Mouse (Mus musculus): ENCODE results near the gene Tcl1b4.
A peak's percentile ranks its signal among the peaks of the same experiment; 100 is the strongest.
"Not testable (repeated sequence)": the region's sequence is repeated elsewhere in the genome, so short reads cannot be mapped to it uniquely, and the experiment has no call there.

Tcl1b4 gene

GRCm38 (mm10) chr12:105201657-105202056 is at the start of gene Tcl1b4:
Gene Tcl1b4, plus strand, starts transcription at chr12:105201957.
- not testable (repeated sequence) for DNase-seq (ENCODE audit: low spot score)

DNA sequence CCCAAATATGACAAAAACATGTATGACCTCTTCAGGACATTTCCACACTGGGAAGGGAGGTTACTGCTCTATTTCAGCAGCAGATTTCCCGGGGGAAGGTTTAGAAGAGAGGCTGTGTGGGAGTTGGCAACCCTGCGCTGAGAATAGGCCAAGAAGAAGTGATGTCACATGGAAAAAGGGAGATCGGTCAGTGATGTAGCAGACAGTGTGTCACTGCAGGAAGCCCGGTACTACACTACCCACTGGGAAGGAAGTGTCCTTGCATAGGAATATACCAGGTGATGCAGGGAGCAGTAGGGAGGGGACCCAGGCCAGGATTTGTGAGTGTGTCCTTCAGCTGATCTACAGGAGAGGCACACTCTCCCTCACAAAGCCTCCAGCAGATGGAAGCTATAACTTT is 46.5 kb upstream of the Tcl1b4 start:
- DNase-seq (ENCODE audit: low spot score): not testable (repeated sequence)

DNA sequence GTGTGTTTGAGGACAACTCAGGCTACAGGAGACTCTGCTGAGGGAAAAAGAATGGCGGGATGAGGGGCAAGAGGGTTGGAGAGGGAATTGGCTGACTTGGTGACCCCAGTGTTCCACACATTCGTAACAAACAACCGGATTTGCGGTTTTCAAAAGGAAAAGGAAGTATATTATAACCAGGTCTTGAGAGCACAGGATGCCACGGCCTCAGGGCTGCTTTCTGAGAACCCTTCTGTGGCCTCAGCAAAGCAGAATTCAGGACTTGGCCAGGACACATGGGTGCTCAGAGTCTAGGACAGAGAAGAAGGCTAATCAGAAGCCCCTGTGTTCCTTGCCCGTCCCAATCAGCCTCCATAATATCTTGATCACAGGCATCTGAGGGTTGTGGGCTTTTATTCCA is 42.9 kb upstream of the Tcl1b4 start:
- no peak for DNase-seq (ENCODE audit: low spot score)

- DNase-seq (ENCODE audit: low spot score): no peak
Measured at GRCm38 (mm10) chr12:105159390-105159789, 42.4 kb upstream of the Tcl1b4 start, which contains the start of gene Tcl1b1. Gene Tcl1b1, plus strand, starts transcription at chr12:105159690.

DNA sequence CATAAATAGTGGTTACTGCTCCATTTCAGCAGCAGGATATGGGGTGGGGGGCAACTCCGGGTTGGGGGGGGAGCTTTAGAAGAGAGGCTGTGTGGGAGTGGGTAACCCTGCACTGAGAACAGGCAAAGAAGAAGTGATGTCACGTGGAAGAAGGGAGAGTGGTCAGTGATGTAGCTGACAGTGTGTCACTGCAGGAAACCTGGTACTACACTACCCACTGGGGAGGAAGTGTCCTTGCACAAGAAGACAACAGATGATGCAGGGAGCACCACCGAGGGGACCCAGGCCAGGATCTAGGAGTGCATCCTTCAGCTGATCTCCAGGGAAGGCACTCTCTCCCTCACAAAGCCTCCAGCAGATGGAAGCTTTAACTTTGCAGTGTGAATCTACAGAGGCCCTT is 35.0 kb upstream of the Tcl1b4 start:
- no peak for DNase-seq (ENCODE audit: low spot score)

DNA sequence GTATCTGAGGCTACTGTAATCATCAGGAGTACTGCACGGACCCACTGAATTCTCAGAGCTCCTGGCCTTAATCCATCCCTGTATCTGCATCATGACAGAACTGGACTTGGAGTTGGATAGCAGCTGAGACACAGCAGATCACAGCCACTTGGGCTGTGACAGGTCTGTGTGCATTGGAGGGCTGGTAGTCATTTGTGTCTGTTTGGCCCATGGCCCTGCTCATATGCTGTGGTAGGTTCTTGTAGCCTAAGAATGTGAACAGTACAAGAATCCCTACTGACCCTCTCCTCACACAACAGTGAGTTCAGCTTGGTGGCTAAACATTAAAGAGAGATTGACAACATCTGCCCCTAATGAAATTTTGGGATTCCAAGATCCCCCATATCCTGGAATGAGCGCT is 28.4 kb upstream of the Tcl1b4 start:
- DNase-seq (ENCODE audit: low spot score): no peak

DNA sequence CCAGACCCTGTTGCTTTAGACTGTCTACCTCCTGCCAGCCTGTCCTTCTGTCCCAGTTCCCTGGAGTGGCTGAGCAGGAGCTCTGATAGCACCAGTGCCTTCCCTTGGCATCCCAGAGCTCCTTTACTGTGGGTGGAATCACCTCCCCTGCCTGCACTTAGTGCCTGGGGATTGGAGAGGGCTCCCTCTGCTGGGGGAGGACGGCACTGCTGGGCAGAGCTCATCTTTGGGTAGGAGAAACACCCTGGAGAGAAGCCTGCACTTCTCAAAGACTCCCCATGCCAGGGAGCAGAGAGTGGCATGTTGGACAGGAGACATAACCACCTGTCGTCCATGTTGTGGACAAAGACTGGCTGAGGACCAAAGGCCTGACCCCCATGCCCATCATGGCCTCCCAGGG is 27.4 kb upstream of the Tcl1b4 start:
- DNase-seq (ENCODE audit: low spot score): peak; percentile 35

- not testable (repeated sequence) for DNase-seq (ENCODE audit: low spot score)
Measured at GRCm38 (mm10) chr12:105176044-105176443, 25.7 kb upstream of the Tcl1b4 start, which contains the start of gene Tcl1b5. Gene Tcl1b5, plus strand, starts transcription at chr12:105176344.

GRCm38 (mm10) chr12:105181040-105181644 is 20.6 kb upstream of the Tcl1b4 start:
- not testable (repeated sequence) for DNase-seq (ENCODE audit: low spot score)

DNA sequence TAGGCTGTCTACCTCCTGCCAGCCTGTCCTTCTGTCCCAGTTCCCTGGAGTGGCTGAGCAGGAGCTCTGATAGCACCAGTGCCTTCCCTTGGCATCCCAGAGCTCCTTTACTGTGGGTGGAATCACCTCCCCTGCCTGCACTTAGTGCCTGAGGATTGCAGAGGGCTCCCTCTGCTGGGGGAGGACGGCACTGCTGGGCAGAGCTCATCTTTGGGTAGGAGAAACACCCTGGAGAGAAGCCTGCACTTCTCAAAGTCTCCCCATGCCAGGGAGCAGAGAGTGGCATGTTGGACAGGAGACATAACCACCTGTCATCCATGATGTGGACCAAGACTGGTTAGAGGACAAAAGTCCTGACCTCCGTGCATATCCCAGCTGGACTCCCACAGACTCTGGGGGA is 12.8 kb upstream of the Tcl1b4 start:
- DNase-seq (ENCODE audit: low spot score): not testable (repeated sequence)

DNA sequence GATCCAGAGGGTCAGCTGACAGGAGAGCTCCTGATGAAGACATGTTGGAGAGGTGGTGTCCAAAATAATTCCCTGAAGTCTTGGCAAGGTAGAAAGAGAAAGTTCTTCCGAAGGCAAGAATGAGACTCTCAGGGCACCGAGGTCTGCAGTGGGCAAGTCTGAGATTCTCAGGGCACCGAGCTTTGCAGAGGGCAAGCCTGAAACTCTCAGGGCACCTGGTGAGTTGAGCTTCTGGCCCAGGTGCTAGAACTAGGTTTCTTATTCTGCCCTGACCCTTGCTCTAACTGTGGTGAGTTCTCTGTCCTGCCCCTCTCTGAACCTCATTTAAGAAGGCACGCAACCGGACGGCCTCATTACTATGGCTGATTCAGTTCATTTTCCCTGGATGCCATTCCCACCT is 11.0 kb upstream of the Tcl1b4 start, which contains the start of gene Tcl1b3:
Tcl1b3 (plus strand) TSS at position 301 of the 400 bp plus-strand sequence.
- DNase-seq (ENCODE audit: low spot score): not testable (repeated sequence)

- DNase-seq (ENCODE audit: low spot score): not testable (repeated sequence)
Measured at GRCm38 (mm10) chr12:105199684-105200497, 1.9 kb upstream of the Tcl1b4 start.

GRCm38 (mm10) chr12:105207071-105207470 is 5.3 kb downstream of the Tcl1b4 start:
- no peak for DNase-seq (ENCODE audit: low spot score)

- no peak for DNase-seq (ENCODE audit: low spot score)
Measured at GRCm38 (mm10) chr12:105208441-105208840, 6.7 kb downstream of the Tcl1b4 start.

GRCm38 (mm10) chr12:105209231-105209630 is 7.5 kb downstream of the Tcl1b4 start:
- DNase-seq (ENCODE audit: low spot score): no peak

GRCm38 (mm10) chr12:105217101-105217760 is 15.5 kb downstream of the Tcl1b4 start:
- no peak for DNase-seq (ENCODE audit: low spot score)

GRCm38 (mm10) chr12:105222601-105223319 is 21.0 kb downstream of the Tcl1b4 start, which contains the start of gene Tcl1:
Gene Tcl1, minus strand, starts transcription at chr12:105222793.
- DNase-seq (ENCODE audit: low spot score): peak; percentile 10

DNA sequence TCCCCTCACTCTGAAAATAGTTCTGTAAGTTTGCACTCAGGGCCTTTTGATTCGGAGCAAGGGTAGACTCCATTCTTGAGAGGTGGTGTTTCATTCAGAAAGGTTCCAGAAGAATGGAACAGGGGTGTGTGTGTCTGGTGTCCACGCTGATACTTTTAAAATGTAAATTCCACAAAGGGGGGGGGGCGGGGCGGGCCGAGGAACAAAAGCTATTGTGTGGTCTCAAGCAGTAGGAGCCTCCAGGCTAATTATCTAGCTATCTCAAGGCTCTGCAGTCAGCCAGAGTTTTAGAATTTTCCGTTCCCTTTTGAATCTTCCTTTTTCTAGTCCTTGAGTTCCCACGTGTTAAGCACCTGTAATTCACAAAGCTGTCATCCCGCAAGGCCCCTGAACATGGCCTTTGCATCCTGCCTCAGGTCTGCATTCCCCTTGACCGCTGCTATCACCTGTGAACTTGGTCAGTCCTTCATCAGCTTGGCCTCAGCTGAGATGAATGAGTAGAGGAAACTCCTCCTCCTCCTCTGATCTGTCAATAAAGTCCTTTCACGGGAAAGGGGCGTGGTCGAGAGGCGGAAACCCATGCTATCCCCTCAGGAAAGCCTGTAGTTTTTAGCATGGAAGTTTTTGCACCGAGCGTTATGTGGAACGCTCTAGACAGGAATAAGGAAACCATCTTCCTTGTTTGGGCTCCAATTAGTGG is 23.0 kb downstream of the Tcl1b4 start:
- DNase-seq (ENCODE audit: low spot score): no peak

GRCm38 (mm10) chr12:105234362-105234761 is 32.6 kb downstream of the Tcl1b4 start:
- no peak for DNase-seq (ENCODE audit: low spot score)

- no peak for DNase-seq (ENCODE audit: low spot score)
Measured at GRCm38 (mm10) chr12:105235091-105235490, 33.3 kb downstream of the Tcl1b4 start.

GRCm38 (mm10) chr12:105239060-105239459 is 37.3 kb downstream of the Tcl1b4 start:
- DNase-seq (ENCODE audit: low spot score): no peak

Data from testis, postnatal 14 days (tissue).